Mouse (Mus musculus) megakaryocyte, embryonic 14.5 days (primary cell): ENCODE data around the gene Rere.

ENCODE experiments used
- FLI1 ChIP-seq: IDR thresholded peaks from 2 replicates; pipeline ENCODE4 v1.6.1; 2012; ENCODE audit warnings: low read length, inconsistent platforms, mixed read lengths
- GATA1 ChIP-seq: IDR thresholded peaks from 3 replicates; pipeline ENCODE4 v1.6.1; 2012; ENCODE audit warnings: mixed read lengths, low read length, inconsistent platforms, borderline replicate concordance

DNA sequence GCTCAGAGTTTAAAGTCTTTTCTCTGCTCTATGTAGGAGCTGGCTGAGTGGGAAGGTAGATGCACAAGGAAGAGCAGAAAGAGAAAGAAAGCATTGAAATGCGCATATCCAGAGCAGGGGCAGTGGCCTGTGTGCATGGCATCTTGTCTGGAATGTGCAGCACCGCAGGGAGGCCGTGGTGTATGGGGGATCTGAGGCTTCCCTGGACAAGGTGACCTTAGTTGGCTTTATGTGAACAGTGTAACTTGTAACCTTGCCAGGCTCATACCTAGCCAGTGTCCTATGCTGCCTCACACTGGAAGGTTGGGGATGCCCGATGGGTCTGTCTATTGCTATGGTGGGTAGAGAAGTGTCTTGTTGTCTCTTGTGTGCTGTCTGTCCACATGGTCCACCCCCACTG is 165.2 kb downstream of the Rere start:
- no peak for TF ChIP-seq FLI1
- TF ChIP-seq GATA1: no peak
